Mouse (Mus musculus) heart, adult 2 months (tissue): ENCODE results near the gene Thsd4.

Experiments used
- CTCF ChIP-seq: fragments of 200-600 bp; IDR thresholded peaks from 2 replicates; pipeline ENCODE4 v1.8.1; 2022; ENCODE audit warnings: antibody characterized with exemption, mild to moderate bottlenecking, moderate library complexity
- EP300 ChIP-seq: fragments of 200-500 bp; IDR thresholded peaks from 2 replicates; pipeline ENCODE4 v1.6.1; 2011; ENCODE audit warnings: low read depth, low read length, control low read depth; ENCODE audit not compliant: insufficient read depth

- TF ChIP-seq CTCF, result no peak
- TF ChIP-seq EP300, result no peak
Measured at GRCm38 (mm10) chr9:60310741-60311317, 211.0 kb downstream of the Thsd4 start.
